Comparison of ENCODE assay signal across 11 mouse cellular contexts in genomic region chr5:136002325-136002724, GRCm38 (mm10). TPM values are rescaled to one million over a fixed set of nuclear protein-coding genes. Genes with fewer than 3 reads are reported as not detected.
DNase-seq lines count a peak whose midpoint lies in the region; ATAC-seq and TF ChIP-seq lines count a peak whose summit lies in the region.
"Had no signal": no experiment of that assay in that cellular context is flagged by ENCODE, and none has a peak within 500 bp of the region (broad histone marks: within the 10 kb centered on the region; RNA-seq: fewer than 3 reads in every experiment).

No protein-coding gene starts in this region.

- no peak overlapping the region for H3K4me2 ChIP-seq in heart, embryonic 15.5 days
- H3K4me2 ChIP-seq in midbrain, embryonic 15.5 days: no peak overlapping the region
- H3K4me2 ChIP-seq in midbrain, embryonic 14.5 days (ENCODE audit: low read length): no peak overlapping the region
- H3K4me2 ChIP-seq in embryonic facial prominence, embryonic 14.5 days (ENCODE audit: low read depth, low read length): no peak overlapping the region
- H3K4me2 ChIP-seq in stomach, postnatal 0 days (replicated peaks; ENCODE audit: low read depth): no peak overlapping the region

- no peak for TF ChIP-seq EP300 in stomach, postnatal 0 days (optimal IDR thresholded peaks at IDR 0.05)

- H3K9me3 ChIP-seq in heart, embryonic 15.5 days (replicated peaks): no peaks in the 10 kb centered on the region
- no peaks in the 10 kb centered on the region for H3K9me3 ChIP-seq in midbrain, embryonic 15.5 days
- no peaks in the 10 kb centered on the region for H3K9me3 ChIP-seq in midbrain, embryonic 14.5 days (ENCODE audit: control insufficient read depth, low read length)
- H3K9me3 ChIP-seq in embryonic facial prominence, embryonic 14.5 days (ENCODE audit: control insufficient read depth, low read length): no peaks in the 10 kb centered on the region
- no peaks in the 10 kb centered on the region for H3K9me3 ChIP-seq in stomach, postnatal 0 days (ENCODE audit: control insufficient read depth, low read length)

- peaks cover 18% of the 10 kb centered on the region for H3K4me1 ChIP-seq in heart, embryonic 15.5 days (replicated peaks)
- H3K4me1 ChIP-seq in midbrain, embryonic 15.5 days: 0 out of 2 replicates have a peak, but pooled peaks cover 3% of the 10 kb centered on the region
- H3K4me1 ChIP-seq in midbrain, embryonic 14.5 days (ENCODE audit: control insufficient read depth, insufficient read depth, low read length): no peaks in the 10 kb centered on the region
- 0 out of 2 replicates have a peak, but pooled peaks cover 3% of the 10 kb centered on the region for H3K4me1 ChIP-seq in embryonic facial prominence, embryonic 14.5 days (ENCODE audit: control insufficient read depth, insufficient read depth, low read length)
- no peaks in the 10 kb centered on the region for H3K4me1 ChIP-seq in stomach, postnatal 0 days (replicated peaks; ENCODE audit: control insufficient read depth, insufficient read depth)

- peaks cover 16% of the 10 kb centered on the region; the same call in 1 of the 2 replicates for H3K36me3 ChIP-seq in heart, embryonic 15.5 days
- peaks cover 12% of the 10 kb centered on the region for H3K36me3 ChIP-seq in midbrain, embryonic 15.5 days (replicated peaks)
- peaks cover 27% of the 10 kb centered on the region for H3K36me3 ChIP-seq in midbrain, embryonic 14.5 days (ENCODE audit: control insufficient read depth, insufficient read depth, low read length)
- peaks cover 28% of the 10 kb centered on the region for H3K36me3 ChIP-seq in embryonic facial prominence, embryonic 14.5 days (ENCODE audit: control insufficient read depth, insufficient read depth, low read length)
- peaks cover 4% of the 10 kb centered on the region; the same call in 1 of the 2 replicates for H3K36me3 ChIP-seq in stomach, postnatal 0 days (ENCODE audit: control insufficient read depth, insufficient read depth, low read length)

- TF ChIP-seq CTCF in stomach, postnatal 0 days (IDR thresholded peaks at IDR 0.05; ENCODE audit: low read depth): no peak

- peak overlapping the region; percentile 74 for H3K27ac ChIP-seq in heart, embryonic 15.5 days
- 0 out of 2 replicates have a peak overlapping the region, but pooled peaks have one; percentile 29 for H3K27ac ChIP-seq in midbrain, embryonic 15.5 days
- H3K27ac ChIP-seq in midbrain, embryonic 14.5 days (replicated peaks; ENCODE audit: low read depth, low read length): no peak overlapping the region
- H3K27ac ChIP-seq in embryonic facial prominence, embryonic 14.5 days (replicated peaks; ENCODE audit: low read depth, low read length): peak overlapping the region; percentile 44
- H3K27ac ChIP-seq in stomach, postnatal 0 days (replicated peaks): 0 out of 2 replicates have a peak overlapping the region, but pooled peaks have one; percentile 20
- H3K27ac ChIP-seq: left cerebral cortex, adult 2 months had no signal

- H3K9ac ChIP-seq in heart, embryonic 15.5 days: no peak overlapping the region
- no peak overlapping the region for H3K9ac ChIP-seq in midbrain, embryonic 15.5 days
- H3K9ac ChIP-seq in midbrain, embryonic 14.5 days (replicated peaks; ENCODE audit: low read length): no peak overlapping the region
- H3K9ac ChIP-seq in embryonic facial prominence, embryonic 14.5 days (ENCODE audit: low read depth, low read length): no peak overlapping the region
- no peak overlapping the region for H3K9ac ChIP-seq in stomach, postnatal 0 days (ENCODE audit: low read length)

- intact Hi-C loops in heart, postnatal 25 days (cut with DNase I): no loop called here
- intact Hi-C loops in left cerebral cortex, postnatal 36 days (cut with DNase I): no loop called here

- 57% methylated on average over 2 of the region's 2 CpGs for WGBS in heart, embryonic 15.5 days
- 80% methylated on average over 2 of the region's 2 CpGs for WGBS in midbrain, embryonic 15.5 days
- 69% methylated on average over 2 of the region's 2 CpGs for WGBS in midbrain, embryonic 14.5 days
- 61% methylated on average over 2 of the region's 2 CpGs for WGBS in embryonic facial prominence, embryonic 14.5 days
- 54% methylated on average over 2 of the region's 2 CpGs for WGBS in stomach, postnatal 0 days

- DNase-seq in heart, postnatal 25 days (ENCODE audit: low spot score): no peak
- DNase-seq in midbrain, embryonic 14.5 days: no peak
- peak; percentile 65 for DNase-seq in embryonic facial prominence, embryonic 14.5 days (ENCODE audit: low spot score)
- DNase-seq in stomach, postnatal 0 days (ENCODE audit: low spot score): no peak
- no peak for DNase-seq in left cerebral cortex, postnatal 36 days (ENCODE audit: low spot score in 2 of 2)
- DNase-seq: cerebellum, adult 9-10 months; kidney, postnatal 36 days had no signal

- no peaks in the 10 kb centered on the region for H3K27me3 ChIP-seq in heart, embryonic 15.5 days
- no peaks in the 10 kb centered on the region for H3K27me3 ChIP-seq in midbrain, embryonic 15.5 days (replicated peaks)
- no peaks in the 10 kb centered on the region for H3K27me3 ChIP-seq in midbrain, embryonic 14.5 days (ENCODE audit: control insufficient read depth, insufficient read depth, low read length)
- no peaks in the 10 kb centered on the region for H3K27me3 ChIP-seq in embryonic facial prominence, embryonic 14.5 days (replicated peaks; ENCODE audit: control insufficient read depth, insufficient read depth, low read length)
- no peaks in the 10 kb centered on the region for H3K27me3 ChIP-seq in stomach, postnatal 0 days (ENCODE audit: control insufficient read depth, insufficient read depth, low read length)

- no peak overlapping the region for H3K4me3 ChIP-seq in heart, embryonic 15.5 days
- no peak overlapping the region for H3K4me3 ChIP-seq in midbrain, embryonic 15.5 days
- no peak overlapping the region for H3K4me3 ChIP-seq in midbrain, embryonic 14.5 days (replicated peaks; ENCODE audit: low read depth, low read length)
- no peak overlapping the region for H3K4me3 ChIP-seq in embryonic facial prominence, embryonic 14.5 days (ENCODE audit: low read depth, low read length)
- no peak overlapping the region for H3K4me3 ChIP-seq in stomach, postnatal 0 days (ENCODE audit: low read depth, low read length)
- H3K4me3 ChIP-seq: erythroblast, embryonic 14.5 days; left cerebral cortex, adult 2 months had no signal

- ATAC-seq in heart, embryonic 15.5 days (replicated peaks; ENCODE audit: insufficient number of reproducible peaks, insufficient read depth, low FRiP score, low read depth): no peak
- no peak for ATAC-seq in midbrain, embryonic 15.5 days (replicated peaks)
- no peak for ATAC-seq in midbrain, embryonic 14.5 days (ENCODE audit: low FRiP score, low TSS enrichment)
- ATAC-seq in embryonic facial prominence, embryonic 14.5 days (ENCODE audit: low read depth): peak; percentile 31; the same call in 1 of the 2 replicates
- peak; percentile 36; the same call in 1 of the 2 replicates for ATAC-seq in stomach, postnatal 0 days (ENCODE audit: low FRiP score, low TSS enrichment)

RNA-seq across cellular contexts. Expression of gene Dtx2, which starts 7.7 kb away (rescaled TPM):
- 18.5 and 21.5 TPM in 2 replicates for polyA plus RNA-seq in heart, embryonic 15.5 days (2015; fragmentation: Nextera tagmentation; extraction: Ambion mirVana)
- total RNA-seq in heart, postnatal 25 days (2021): 1 to 10 TPM; 7.9 to 8.4 TPM
- polyA plus RNA-seq in midbrain, embryonic 15.5 days (2015; fragmentation: Nextera tagmentation; extraction: Ambion mirVana): 26.8 and 27.5 TPM in 2 replicates
- polyA plus RNA-seq in midbrain, embryonic 14.5 days (2014; fragmentation: Nextera tagmentation; extraction: Ambion mirVana): 23.0 and 24.0 TPM in 2 replicates
- polyA plus RNA-seq in embryonic facial prominence, embryonic 14.5 days (2014; fragmentation: Nextera tagmentation; extraction: Ambion mirVana): 25.2 and 25.7 TPM in 2 replicates
- polyA plus RNA-seq in stomach, postnatal 0 days (2015; fragmentation: Nextera tagmentation; extraction: Ambion mirVana): 13.5 and 16.2 TPM in 2 replicates
- total RNA-seq in left cerebral cortex, postnatal 36 days (2021): 1 to 10 TPM; 7.7 to 8.4 TPM

RNA-seq across cellular contexts. Expression of gene Zp3, which starts 22.4 kb away (rescaled TPM):
- polyA plus RNA-seq in heart, embryonic 15.5 days (2015; fragmentation: Nextera tagmentation; extraction: Ambion mirVana): not detected in 2 replicates
- not detected for total RNA-seq in heart, postnatal 25 days (2021)
- 0.17 and 0.21 TPM in 2 replicates for polyA plus RNA-seq in midbrain, embryonic 15.5 days (2015; fragmentation: Nextera tagmentation; extraction: Ambion mirVana)
- 0.16 TPM in 1 of 2 replicates, not detected in the other for polyA plus RNA-seq in midbrain, embryonic 14.5 days (2014; fragmentation: Nextera tagmentation; extraction: Ambion mirVana)
- polyA plus RNA-seq in embryonic facial prominence, embryonic 14.5 days (2014; fragmentation: Nextera tagmentation; extraction: Ambion mirVana): 0.58 and 0.77 TPM in 2 replicates
- polyA plus RNA-seq in stomach, postnatal 0 days (2015; fragmentation: Nextera tagmentation; extraction: Ambion mirVana): 0.07 TPM in 1 of 2 replicates, not detected in the other
- total RNA-seq in left cerebral cortex, postnatal 36 days (2021): not detected
- total RNA-seq: left cerebral cortex, adult 2 months had no signal
- polyA plus RNA-seq: erythroblast, embryonic 14.5 days had no signal

RNA-seq across cellular contexts. Expression of gene Ssc4d, which starts 28.0 kb away (rescaled TPM):
- 0.44 and 0.86 TPM in 2 replicates for polyA plus RNA-seq in heart, embryonic 15.5 days (2015; fragmentation: Nextera tagmentation; extraction: Ambion mirVana)
- under 1 TPM; 0.28 to 0.68 TPM for total RNA-seq in heart, postnatal 25 days (2021)
- polyA plus RNA-seq in midbrain, embryonic 15.5 days (2015; fragmentation: Nextera tagmentation; extraction: Ambion mirVana): 1.4 and 2.2 TPM in 2 replicates
- polyA plus RNA-seq in midbrain, embryonic 14.5 days (2014; fragmentation: Nextera tagmentation; extraction: Ambion mirVana): 1.4 and 1.9 TPM in 2 replicates
- 3.2 and 4.7 TPM in 2 replicates for polyA plus RNA-seq in embryonic facial prominence, embryonic 14.5 days (2014; fragmentation: Nextera tagmentation; extraction: Ambion mirVana)
- polyA plus RNA-seq in stomach, postnatal 0 days (2015; fragmentation: Nextera tagmentation; extraction: Ambion mirVana): 1.7 and 2.2 TPM in 2 replicates
- total RNA-seq in left cerebral cortex, postnatal 36 days (2021): 1 to 10 TPM; 1.4 TPM

RNA-seq across cellular contexts. Expression of gene Upk3b, which starts 36.0 kb away (rescaled TPM):
- 27.8 and 36.5 TPM in 2 replicates for polyA plus RNA-seq in heart, embryonic 15.5 days (2015; fragmentation: Nextera tagmentation; extraction: Ambion mirVana)
- 10 to 100 TPM; 20.0 to 28.8 TPM for total RNA-seq in heart, postnatal 25 days (2021)
- not detected in 2 replicates for polyA plus RNA-seq in midbrain, embryonic 15.5 days (2015; fragmentation: Nextera tagmentation; extraction: Ambion mirVana)
- polyA plus RNA-seq in midbrain, embryonic 14.5 days (2014; fragmentation: Nextera tagmentation; extraction: Ambion mirVana): not detected in 2 replicates
- 0.50 and 1.4 TPM in 2 replicates for polyA plus RNA-seq in embryonic facial prominence, embryonic 14.5 days (2014; fragmentation: Nextera tagmentation; extraction: Ambion mirVana)
- polyA plus RNA-seq in stomach, postnatal 0 days (2015; fragmentation: Nextera tagmentation; extraction: Ambion mirVana): 22.8 and 27.7 TPM in 2 replicates
- total RNA-seq in left cerebral cortex, postnatal 36 days (2021): not detected
- total RNA-seq: left cerebral cortex, adult 2 months had no signal
- polyA plus RNA-seq: erythroblast, embryonic 14.5 days had no signal

RNA-seq across cellular contexts. Expression of gene Upk3bl, which starts 52.0 kb away (rescaled TPM):
- 0.68 and 2.6 TPM in 2 replicates for polyA plus RNA-seq in heart, embryonic 15.5 days (2015; fragmentation: Nextera tagmentation; extraction: Ambion mirVana)
- total RNA-seq in heart, postnatal 25 days (2021): not detected
- polyA plus RNA-seq in midbrain, embryonic 15.5 days (2015; fragmentation: Nextera tagmentation; extraction: Ambion mirVana): not detected in 2 replicates
- polyA plus RNA-seq in midbrain, embryonic 14.5 days (2014; fragmentation: Nextera tagmentation; extraction: Ambion mirVana): not detected in 2 replicates
- 17.1 and 28.1 TPM in 2 replicates for polyA plus RNA-seq in embryonic facial prominence, embryonic 14.5 days (2014; fragmentation: Nextera tagmentation; extraction: Ambion mirVana)
- polyA plus RNA-seq in stomach, postnatal 0 days (2015; fragmentation: Nextera tagmentation; extraction: Ambion mirVana): 27.4 and 56.0 TPM in 2 replicates
- not detected for total RNA-seq in left cerebral cortex, postnatal 36 days (2021)
- total RNA-seq: left cerebral cortex, adult 2 months had no signal
- polyA plus RNA-seq: erythroblast, embryonic 14.5 days had no signal

Comparison
In these comparisons a context has a peak if more than half of its experiments do, and no peak if none do; other contexts are left out.
1. ATAC-seq: peak in embryonic facial prominence, embryonic 14.5 days (single experiment) and stomach, postnatal 0 days (single experiment); none in heart, embryonic 15.5 days (single experiment), midbrain, embryonic 15.5 days (single experiment) and midbrain, embryonic 14.5 days (single experiment).